Mouse (Mus musculus) hindbrain, embryonic 11.5 days (tissue): Measurements from ENCODE around the gene Amigo1. TPM values are rescaled to one million over a fixed set of nuclear protein-coding genes. Genes with fewer than 3 reads are reported as not detected.

Experiments used
- ATAC-seq: fragments of 200-750 bp; cut with Nextera tagmentation; 2 replicates; pipeline ENCODE4 v1.8.0; 2017; ENCODE audit warnings: mild to moderate bottlenecking, moderate TSS enrichment, moderate library complexity; ENCODE audit not compliant: low FRiP score
- DNase-seq: peaks from one replicate; pipeline ENCODE4 v3.0.0-alpha.2; 2015; ENCODE audit warnings: low spot score
- H3K27ac ChIP-seq: fragments of 300-500 bp; sonication (generic); 2 replicates; pipeline ENCODE4 v1.5.1; 2014; ENCODE audit warnings: mild to moderate bottlenecking, low read depth, low read length
- H3K27me3 ChIP-seq: fragments of 300-500 bp; sonication (generic); 2 replicates; pipeline ENCODE4 v1.6.1; 2014; ENCODE audit warnings: mild to moderate bottlenecking, low read length, moderate library complexity, mixed read lengths; ENCODE audit not compliant: control insufficient read depth, insufficient read depth
- H3K36me3 ChIP-seq: fragments of 300-500 bp; sonication (generic); 2 replicates; pipeline ENCODE4 v1.6.1; 2014; ENCODE audit warnings: mild to moderate bottlenecking, low read length, moderate library complexity, mixed read lengths; ENCODE audit not compliant: control insufficient read depth, insufficient read depth
- H3K4me1 ChIP-seq: fragments of 300-500 bp; sonication (generic); replicated peaks from 2 replicates; pipeline ENCODE4 v1.6.1; 2014; ENCODE audit warnings: low read length, mixed read lengths; ENCODE audit not compliant: control insufficient read depth, insufficient read depth
- H3K4me2 ChIP-seq: fragments of 300-500 bp; sonication (generic); replicated peaks from 2 replicates; pipeline ENCODE4 v1.6.1; 2014; ENCODE audit warnings: mild to moderate bottlenecking, low read depth, low read length
- H3K4me3 ChIP-seq: fragments of 300-500 bp; sonication (generic); 2 replicates; pipeline ENCODE4 v1.5.1; 2014; ENCODE audit warnings: low read depth, low read length
- H3K9ac ChIP-seq: fragments of 300-500 bp; sonication (generic); 2 replicates; pipeline ENCODE4 v1.6.1; 2014; ENCODE audit warnings: low read depth, low read length
- H3K9me3 ChIP-seq: fragments of 300-500 bp; sonication (generic); 2 replicates; pipeline ENCODE4 v1.6.1; 2016; ENCODE audit warnings: low read length; ENCODE audit not compliant: control insufficient read depth
- WGBS: fragments of 180-500 bp; shearing (Covaris S2); extraction: QIAGEN DNeasy Blood & Tissue Kit; methylation state at CpG from one replicate; pipeline ENCODE4 v1.1.7; 2014; 5-methylcytosine and 5-hydroxymethylcytosine counted together
- polyA plus RNA-seq: library from polyadenylated mRNA; unstranded; fragments of >200 nt; fragmentation: Nextera tagmentation; extraction: Ambion mirVana; gene quantifications from 2 replicates; pipeline ENCODE4 v1.2.1, GENCODE M21; 2014

Amigo1 gene
- 4.2 and 6.0 TPM in 2 replicates for polyA plus RNA-seq

GRCm38 (mm10) chr3:108186098-108187047, at the start of gene Amigo1:
TSS of gene Amigo1 (plus strand) at chr3:108186335.
- Histone ChIP-seq H3K9ac (peak within 1 kb of the TSS; percentile 71), H3K36me3 (no peaks in the 10 kb centered on the region), H3K4me2 (peak within 1 kb of the TSS; percentile 97), H3K27ac (peak within 1 kb of the TSS; percentile 36; the same call in 1 of the 2 replicates), H3K27me3 (no peaks in the 10 kb centered on the region), H3K4me1 (no peaks in the 10 kb centered on the region; the same call in 1 of the 2 replicates), H3K4me3 (peak within 1 kb of the TSS; percentile 72), H3K9me3 (no peaks in the 10 kb centered on the region)
- DNase-seq (peak; percentile 76), ATAC-seq (peak; percentile 74)
- under 1% methylated on average over 64 of the region's 100 CpGs for WGBS

GRCm38 (mm10) chr3:108139113-108139512, 47.0 kb upstream of the Amigo1 start:
- no peaks in the 10 kb centered on the region for H3K36me3 ChIP-seq
- H3K27ac ChIP-seq = no peak overlapping the region
- 86% methylated on average over 1 of the region's 1 CpGs for WGBS
- no peaks in the 10 kb centered on the region for H3K27me3 ChIP-seq
- no peak overlapping the region for H3K9ac ChIP-seq
- H3K4me3 ChIP-seq = no peak overlapping the region
- ATAC-seq (no peak), DNase-seq (no peak)
- H3K9me3 ChIP-seq = no peaks in the 10 kb centered on the region
- no peaks in the 10 kb centered on the region for H3K4me1 ChIP-seq
- no peak overlapping the region for H3K4me2 ChIP-seq

- Histone ChIP-seq H3K4me2 (no peak overlapping the region), H3K9ac (no peak overlapping the region), H3K9me3 (no peaks in the 10 kb centered on the region), H3K27ac (no peak overlapping the region), H3K4me3 (no peak overlapping the region), H3K4me1 (no peaks in the 10 kb centered on the region), H3K27me3 (no peaks in the 10 kb centered on the region), H3K36me3 (no peaks in the 10 kb centered on the region)
- no peak for ATAC-seq
- 86% methylated on average over 4 of the region's 4 CpGs for WGBS
- DNase-seq = no peak
Observed at GRCm38 (mm10) chr3:108140786-108141185, 45.3 kb upstream of the Amigo1 start.

DNA sequence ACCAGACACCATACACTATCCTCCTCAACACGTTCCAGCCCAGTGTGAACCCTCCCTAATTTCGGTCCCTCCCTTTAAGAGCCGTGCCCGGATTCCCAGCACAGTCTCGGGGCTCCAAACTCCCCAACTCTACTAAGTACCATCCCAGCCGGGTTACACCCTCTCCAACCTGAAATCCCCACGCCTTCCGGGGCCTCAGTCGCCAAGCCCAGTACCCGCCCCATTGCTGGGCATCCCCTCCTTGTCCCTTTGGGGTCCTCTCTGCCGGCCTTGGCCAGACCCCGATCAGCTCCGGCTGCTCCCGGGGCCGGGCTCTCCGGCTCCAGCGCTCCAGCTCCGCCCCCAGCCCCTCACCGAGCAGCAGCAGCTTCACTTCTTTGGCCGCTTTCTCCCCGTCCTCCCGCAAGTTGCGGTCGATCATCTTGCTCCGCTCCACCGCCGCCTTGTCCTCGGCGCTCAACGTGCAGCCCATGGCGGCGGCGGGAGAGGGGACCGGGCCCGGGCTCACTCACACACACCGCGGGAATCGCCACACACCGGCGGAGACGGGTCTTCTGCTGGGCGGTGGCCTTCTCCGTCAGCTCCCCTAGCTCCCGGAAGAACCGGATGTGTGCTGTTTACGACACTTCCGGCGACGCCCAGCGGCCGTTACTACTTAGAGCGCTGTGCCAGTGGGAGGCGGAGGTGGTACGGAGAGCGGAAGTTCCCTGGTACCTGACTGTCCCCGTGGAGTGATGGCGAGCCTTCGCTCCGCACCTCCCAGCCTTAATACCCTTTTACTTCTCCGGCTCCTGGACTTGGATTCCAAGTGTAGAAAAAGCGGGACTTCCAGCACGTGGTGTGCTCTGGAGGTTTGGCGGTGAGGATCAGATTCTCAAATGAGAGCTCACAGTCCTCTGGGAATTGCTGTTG, 40.3 kb upstream of the Amigo1 start, which contains the start of gene Gnai3:
Gene Gnai3 (minus strand): TSS at position 613 of the 912 bp plus-strand sequence.
- no peaks in the 10 kb centered on the region for H3K4me1 ChIP-seq
- no peaks in the 10 kb centered on the region for H3K36me3 ChIP-seq
- H3K4me3 ChIP-seq = peak within 1 kb of the TSS; percentile 88
- ATAC-seq (peak; percentile 96), DNase-seq (peak; percentile 95)
- H3K27me3 ChIP-seq = no peaks in the 10 kb centered on the region
- under 1% methylated on average over 62 of the region's 63 CpGs for WGBS
- peak within 1 kb of the TSS; percentile 85 for H3K27ac ChIP-seq
- no peaks in the 10 kb centered on the region for H3K9me3 ChIP-seq
- H3K9ac ChIP-seq = peak within 1 kb of the TSS; percentile 81
- H3K4me2 ChIP-seq = peak within 1 kb of the TSS; percentile 71

DNA sequence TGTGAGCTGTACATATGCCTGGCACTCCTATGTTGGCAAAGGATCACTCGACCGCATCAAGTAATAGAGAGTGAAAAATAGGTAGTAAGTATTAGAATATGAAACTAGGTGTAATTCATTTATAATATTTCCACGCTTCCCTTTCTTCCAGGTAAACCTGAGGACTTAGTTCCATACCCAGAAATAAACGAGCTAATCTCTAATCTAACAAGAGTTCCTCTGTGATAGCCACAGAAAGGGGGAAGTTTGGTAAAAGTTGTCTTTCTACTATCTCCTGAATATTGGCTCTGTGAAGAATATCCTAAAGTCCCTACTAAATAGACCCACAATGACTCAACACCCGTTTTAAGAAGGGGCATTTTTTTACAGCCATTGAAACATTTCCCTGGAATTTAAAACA, 39.5 kb upstream of the Amigo1 start:
- Histone ChIP-seq H3K4me2 (peak overlapping the region; percentile 71), H3K9ac (peak overlapping the region; percentile 81), H3K4me1 (no peaks in the 10 kb centered on the region), H3K36me3 (no peaks in the 10 kb centered on the region), H3K27me3 (no peaks in the 10 kb centered on the region), H3K4me3 (peak overlapping the region; percentile 88), H3K9me3 (no peaks in the 10 kb centered on the region), H3K27ac (no peak overlapping the region)
- 64% methylated on average over 5 of the region's 5 CpGs for WGBS
- no peak for ATAC-seq
- no peak for DNase-seq

GRCm38 (mm10) chr3:108147386-108148235, 38.5 kb upstream of the Amigo1 start:
- no peak overlapping the region for H3K9ac ChIP-seq
- H3K4me1 ChIP-seq = no peaks in the 10 kb centered on the region
- no peaks in the 10 kb centered on the region for H3K27me3 ChIP-seq
- WGBS = 72% methylated on average over 11 of the region's 11 CpGs
- no peak overlapping the region for H3K4me3 ChIP-seq
- H3K27ac ChIP-seq = no peak overlapping the region
- no peak overlapping the region for H3K4me2 ChIP-seq
- H3K9me3 ChIP-seq = no peaks in the 10 kb centered on the region
- no peak for ATAC-seq
- H3K36me3 ChIP-seq = no peaks in the 10 kb centered on the region
- DNase-seq = peak; percentile 92

DNA sequence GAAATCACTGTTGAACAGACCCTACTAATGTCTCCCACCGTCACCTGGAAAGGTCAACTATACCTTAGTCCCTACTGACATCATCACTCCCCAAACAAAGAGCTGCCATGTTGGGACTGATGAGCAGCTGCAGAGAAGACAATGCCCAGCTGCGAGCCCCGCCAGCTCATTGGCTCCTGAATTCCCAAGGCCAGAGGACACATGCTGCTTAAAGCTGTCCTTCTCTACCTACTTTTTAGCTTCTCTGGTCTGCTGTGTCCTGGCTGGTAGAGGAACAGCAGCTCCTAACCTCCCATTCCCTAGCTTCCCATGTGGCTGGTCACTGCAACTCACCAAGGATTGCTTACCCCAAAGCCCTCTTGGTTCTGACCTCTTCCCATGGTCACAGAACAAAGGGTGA, 33.8 kb upstream of the Amigo1 start:
- ATAC-seq (no peak), DNase-seq (no peak)
- Histone ChIP-seq H3K9ac (no peak overlapping the region), H3K4me1 (no peaks in the 10 kb centered on the region), H3K9me3 (no peaks in the 10 kb centered on the region), H3K27me3 (no peaks in the 10 kb centered on the region), H3K27ac (no peak overlapping the region), H3K36me3 (no peaks in the 10 kb centered on the region), H3K4me2 (no peak overlapping the region), H3K4me3 (no peak overlapping the region)
- 82% methylated on average over 3 of the region's 3 CpGs for WGBS

DNA sequence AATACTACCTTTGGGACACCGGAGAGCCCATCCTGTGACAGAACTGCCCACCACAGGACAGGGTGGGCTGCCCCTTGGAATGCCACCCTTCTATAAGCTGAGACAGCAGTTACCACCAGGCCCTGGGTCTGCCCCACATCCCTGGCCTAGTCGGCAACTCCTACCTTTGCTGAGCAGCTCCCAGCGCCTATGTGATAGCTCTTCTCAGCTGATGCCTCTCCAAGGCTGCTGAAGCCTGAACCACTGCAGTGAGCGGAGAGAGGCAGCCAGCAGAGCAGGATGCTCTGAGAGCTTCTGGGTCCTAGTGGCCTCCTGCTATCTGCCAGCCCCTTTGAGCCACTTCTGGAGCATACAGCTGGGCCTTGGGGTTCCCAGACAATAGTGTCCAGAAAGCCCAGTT, 31.5 kb upstream of the Amigo1 start, which contains the start of gene Gpr61:
Gene Gpr61 (minus strand): TSS at position 227 of the 400 bp plus-strand sequence.
- 52% methylated on average over 4 of the region's 4 CpGs for WGBS
- no peak within 1 kb of the TSS for H3K27ac ChIP-seq
- no peak for ATAC-seq
- no peaks in the 10 kb centered on the region for H3K27me3 ChIP-seq
- H3K4me1 ChIP-seq = no peaks in the 10 kb centered on the region
- no peaks in the 10 kb centered on the region for H3K9me3 ChIP-seq
- H3K4me2 ChIP-seq = no peak within 1 kb of the TSS
- peak within 1 kb of the TSS; percentile 19; the same call in 1 of the 2 replicates for H3K9ac ChIP-seq
- H3K36me3 ChIP-seq = no peaks in the 10 kb centered on the region
- DNase-seq = no peak
- no peak within 1 kb of the TSS for H3K4me3 ChIP-seq
